Mouse (Mus musculus): ENCODE measurements around the gene Glmn. TPM values are rescaled to one million over a fixed set of nuclear protein-coding genes. Genes with fewer than 3 reads are reported as not detected.

Gene Glmn
- polyA plus RNA-seq (2014; fragmentation: Nextera tagmentation; extraction: Ambion mirVana): 30.2 and 34.2 TPM in 2 replicates

GRCm38 (mm10) chr5:107597301-107598077 is at the start of gene Glmn, which contains the start of gene Rpap2:
Glmn (minus strand) TSS chr5:107597888.
Rpap2 (plus strand) TSS chr5:107597373.
- no peaks in the 10 kb centered on the region for H3K36me3 ChIP-seq (ENCODE audit: control insufficient read depth, insufficient read depth, low read length)
- peak; percentile 94 for ATAC-seq (replicated peaks; ENCODE audit: low FRiP score)
- peak within 1 kb of the TSS; percentile 58 for H3K4me2 ChIP-seq (ENCODE audit: low read depth, low read length, severe bottlenecking)
- peak within 1 kb of the TSS; percentile 63 for H3K4me3 ChIP-seq (ENCODE audit: low read depth, low read length)
- WGBS: under 1% methylated on average over 56 of the region's 64 CpGs
- no peaks in the 10 kb centered on the region; the same call in 1 of the 2 replicates for H3K4me1 ChIP-seq (replicated peaks; ENCODE audit: control insufficient read depth, insufficient read depth, low read length)
- no peaks in the 10 kb centered on the region for H3K27me3 ChIP-seq (ENCODE audit: control insufficient read depth, insufficient read depth, low read length)
- peak within 1 kb of the TSS; percentile 78 for H3K9ac ChIP-seq (ENCODE audit: low read length)
- DNase-seq (ENCODE audit: low spot score): peak; percentile 96
- no peaks in the 10 kb centered on the region for H3K9me3 ChIP-seq (ENCODE audit: control insufficient read depth, low read length)
- peak within 1 kb of the TSS; percentile 72 for H3K27ac ChIP-seq (ENCODE audit: low read depth, low read length)

- DNase-seq (ENCODE audit: low spot score) (no peak), ATAC-seq (replicated peaks; ENCODE audit: low FRiP score) (no peak)
- Histone ChIP-seq H3K36me3 (ENCODE audit: control insufficient read depth, insufficient read depth, low read length) (no peaks in the 10 kb centered on the region), H3K4me2 (ENCODE audit: low read depth, low read length, severe bottlenecking) (no peak overlapping the region), H3K27ac (ENCODE audit: low read depth, low read length) (no peak overlapping the region), H3K4me1 (replicated peaks; ENCODE audit: control insufficient read depth, insufficient read depth, low read length) (no peaks in the 10 kb centered on the region), H3K9me3 (ENCODE audit: control insufficient read depth, low read length) (no peaks in the 10 kb centered on the region), H3K27me3 (ENCODE audit: control insufficient read depth, insufficient read depth, low read length) (no peaks in the 10 kb centered on the region), H3K4me3 (ENCODE audit: low read depth, low read length) (no peak overlapping the region), H3K9ac (ENCODE audit: low read length) (no peak overlapping the region)
- 80% methylated on average over 2 of the region's 2 CpGs for WGBS
Observed at GRCm38 (mm10) chr5:107645935-107646334, 48.2 kb upstream of the Glmn start.

- WGBS: 93% methylated on average over 2 of the region's 2 CpGs
- no peaks in the 10 kb centered on the region for H3K36me3 ChIP-seq (ENCODE audit: control insufficient read depth, insufficient read depth, low read length)
- H3K9me3 ChIP-seq (ENCODE audit: control insufficient read depth, low read length): no peaks in the 10 kb centered on the region
- H3K27ac ChIP-seq (ENCODE audit: low read depth, low read length): no peak overlapping the region
- H3K4me3 ChIP-seq (ENCODE audit: low read depth, low read length): no peak overlapping the region
- no peaks in the 10 kb centered on the region for H3K27me3 ChIP-seq (ENCODE audit: control insufficient read depth, insufficient read depth, low read length)
- H3K4me1 ChIP-seq (replicated peaks; ENCODE audit: control insufficient read depth, insufficient read depth, low read length): no peaks in the 10 kb centered on the region
- H3K9ac ChIP-seq (ENCODE audit: low read length): no peak overlapping the region
- ATAC-seq (replicated peaks; ENCODE audit: low FRiP score) (no peak), DNase-seq (ENCODE audit: low spot score) (no peak)
- no peak overlapping the region for H3K4me2 ChIP-seq (ENCODE audit: low read depth, low read length, severe bottlenecking)
Observed at GRCm38 (mm10) chr5:107644595-107644994, 46.9 kb upstream of the Glmn start.

GRCm38 (mm10) chr5:107638366-107638765 is 40.7 kb upstream of the Glmn start:
- 92% methylated on average over 8 of the region's 8 CpGs for WGBS
- no peak overlapping the region for H3K27ac ChIP-seq (ENCODE audit: low read depth, low read length)
- no peaks in the 10 kb centered on the region for H3K9me3 ChIP-seq (ENCODE audit: control insufficient read depth, low read length)
- no peaks in the 10 kb centered on the region for H3K27me3 ChIP-seq (ENCODE audit: control insufficient read depth, insufficient read depth, low read length)
- H3K4me1 ChIP-seq (replicated peaks; ENCODE audit: control insufficient read depth, insufficient read depth, low read length): no peaks in the 10 kb centered on the region
- H3K4me2 ChIP-seq (ENCODE audit: low read depth, low read length, severe bottlenecking): no peak overlapping the region
- H3K4me3 ChIP-seq (ENCODE audit: low read depth, low read length): no peak overlapping the region
- ATAC-seq (replicated peaks; ENCODE audit: low FRiP score) (no peak), DNase-seq (ENCODE audit: low spot score) (no peak)
- H3K9ac ChIP-seq (ENCODE audit: low read length): no peak overlapping the region
- no peaks in the 10 kb centered on the region for H3K36me3 ChIP-seq (ENCODE audit: control insufficient read depth, insufficient read depth, low read length)

GRCm38 (mm10) chr5:107637106-107637505 is 39.4 kb upstream of the Glmn start:
- H3K4me3 ChIP-seq (ENCODE audit: low read depth, low read length): no peak overlapping the region
- H3K4me2 ChIP-seq (ENCODE audit: low read depth, low read length, severe bottlenecking): no peak overlapping the region
- H3K9me3 ChIP-seq (ENCODE audit: control insufficient read depth, low read length): no peaks in the 10 kb centered on the region
- no peak for ATAC-seq (replicated peaks; ENCODE audit: low FRiP score)
- no peak overlapping the region for H3K27ac ChIP-seq (ENCODE audit: low read depth, low read length)
- H3K36me3 ChIP-seq (ENCODE audit: control insufficient read depth, insufficient read depth, low read length): no peaks in the 10 kb centered on the region
- H3K9ac ChIP-seq (ENCODE audit: low read length): no peak overlapping the region
- no peaks in the 10 kb centered on the region for H3K27me3 ChIP-seq (ENCODE audit: control insufficient read depth, insufficient read depth, low read length)
- 100% methylated on average over 1 of the region's 1 CpGs for whole genome bisulfite sequencing
- no peak for DNase-seq (ENCODE audit: low spot score)
- H3K4me1 ChIP-seq (replicated peaks; ENCODE audit: control insufficient read depth, insufficient read depth, low read length): no peaks in the 10 kb centered on the region

- 90% methylated on average over 4 of the region's 4 CpGs for WGBS
- ATAC-seq (replicated peaks; ENCODE audit: low FRiP score): no peak
- no peaks in the 10 kb centered on the region for H3K4me1 ChIP-seq (replicated peaks; ENCODE audit: control insufficient read depth, insufficient read depth, low read length)
Observed at GRCm38 (mm10) chr5:107633651-107634050, 36.0 kb upstream of the Glmn start.

GRCm38 (mm10) chr5:107621327-107621726 is 23.6 kb upstream of the Glmn start:
- Histone ChIP-seq H3K27ac (ENCODE audit: low read depth, low read length) (no peak overlapping the region), H3K9me3 (ENCODE audit: control insufficient read depth, low read length) (no peaks in the 10 kb centered on the region), H3K36me3 (ENCODE audit: control insufficient read depth, insufficient read depth, low read length) (no peaks in the 10 kb centered on the region), H3K4me2 (ENCODE audit: low read depth, low read length, severe bottlenecking) (no peak overlapping the region), H3K9ac (ENCODE audit: low read length) (no peak overlapping the region), H3K27me3 (ENCODE audit: control insufficient read depth, insufficient read depth, low read length) (no peaks in the 10 kb centered on the region), H3K4me1 (replicated peaks; ENCODE audit: control insufficient read depth, insufficient read depth, low read length) (no peaks in the 10 kb centered on the region), H3K4me3 (ENCODE audit: low read depth, low read length) (no peak overlapping the region)
- WGBS: 97% methylated on average over 3 of the region's 3 CpGs
- ATAC-seq (replicated peaks; ENCODE audit: low FRiP score) (no peak), DNase-seq (ENCODE audit: low spot score) (no peak)

More at GRCm38 (mm10) chr5:107633651-107634050, 36.0 kb upstream of the Glmn start:
- H3K36me3 ChIP-seq (ENCODE audit: control insufficient read depth, insufficient read depth, low read length): no peaks in the 10 kb centered on the region
- no peak overlapping the region for H3K4me2 ChIP-seq (ENCODE audit: low read depth, low read length, severe bottlenecking)
- no peak overlapping the region for H3K27ac ChIP-seq (ENCODE audit: low read depth, low read length)
- no peaks in the 10 kb centered on the region for H3K9me3 ChIP-seq (ENCODE audit: control insufficient read depth, low read length)
- H3K4me3 ChIP-seq (ENCODE audit: low read depth, low read length): no peak overlapping the region
- H3K27me3 ChIP-seq (ENCODE audit: control insufficient read depth, insufficient read depth, low read length): no peaks in the 10 kb centered on the region
- no peak for DNase-seq (ENCODE audit: low spot score)
- H3K9ac ChIP-seq (ENCODE audit: low read length): no peak overlapping the region

- H3K4me2 ChIP-seq (ENCODE audit: low read depth, low read length, severe bottlenecking): no peak overlapping the region
- H3K4me1 ChIP-seq (replicated peaks; ENCODE audit: control insufficient read depth, insufficient read depth, low read length): no peaks in the 10 kb centered on the region
- ATAC-seq (replicated peaks; ENCODE audit: low FRiP score) (no peak), DNase-seq (ENCODE audit: low spot score) (no peak)
- H3K27me3 ChIP-seq (ENCODE audit: control insufficient read depth, insufficient read depth, low read length): no peaks in the 10 kb centered on the region
- H3K27ac ChIP-seq (ENCODE audit: low read depth, low read length): no peak overlapping the region
- H3K9me3 ChIP-seq (ENCODE audit: control insufficient read depth, low read length): no peaks in the 10 kb centered on the region
- WGBS: 89% methylated on average over 6 of the region's 6 CpGs
- no peaks in the 10 kb centered on the region; the same call in 1 of the 2 replicates for H3K36me3 ChIP-seq (ENCODE audit: control insufficient read depth, insufficient read depth, low read length)
- no peak overlapping the region for H3K4me3 ChIP-seq (ENCODE audit: low read depth, low read length)
- no peak overlapping the region for H3K9ac ChIP-seq (ENCODE audit: low read length)
Observed at GRCm38 (mm10) chr5:107617986-107618385, 20.3 kb upstream of the Glmn start.

- Histone ChIP-seq H3K4me2 (ENCODE audit: low read depth, low read length, severe bottlenecking) (no peak overlapping the region), H3K36me3 (ENCODE audit: control insufficient read depth, insufficient read depth, low read length) (no peaks in the 10 kb centered on the region; the same call in 1 of the 2 replicates), H3K27ac (ENCODE audit: low read depth, low read length) (no peak overlapping the region), H3K9ac (ENCODE audit: low read length) (no peak overlapping the region), H3K4me1 (replicated peaks; ENCODE audit: control insufficient read depth, insufficient read depth, low read length) (no peaks in the 10 kb centered on the region), H3K27me3 (ENCODE audit: control insufficient read depth, insufficient read depth, low read length) (no peaks in the 10 kb centered on the region), H3K9me3 (ENCODE audit: control insufficient read depth, low read length) (no peaks in the 10 kb centered on the region), H3K4me3 (ENCODE audit: low read depth, low read length) (no peak overlapping the region)
- 3% methylated on average over 2 of the region's 2 CpGs for WGBS
- peak; percentile 51; the same call in 1 of the 2 replicates for ATAC-seq (replicated peaks; ENCODE audit: low FRiP score)
- peak; percentile 71 for DNase-seq (ENCODE audit: low spot score)
Observed at GRCm38 (mm10) chr5:107611224-107611623, 13.5 kb upstream of the Glmn start.
